Mouse (Mus musculus) G1E (cell line): ENCODE results near the gene Hephl1.

Experiments
- CTCF ChIP-seq: IDR thresholded peaks from 2 replicates; pipeline ENCODE4 v1.5.1; 2012; ENCODE audit warnings: low read depth, low read length, inconsistent platforms, mixed read lengths
- GATA1 ChIP-seq: IDR thresholded peaks from 2 replicates; pipeline ENCODE4 v1.6.1; 2012; ENCODE audit warnings: borderline replicate concordance, low read length, inconsistent platforms, mixed read lengths
- TAL1 ChIP-seq: conservative IDR thresholded peaks from 2 replicates; pipeline ENCODE4 v1.6.1; 2012; ENCODE audit warnings: low read depth, low read length, inconsistent platforms, mixed read lengths

DNA sequence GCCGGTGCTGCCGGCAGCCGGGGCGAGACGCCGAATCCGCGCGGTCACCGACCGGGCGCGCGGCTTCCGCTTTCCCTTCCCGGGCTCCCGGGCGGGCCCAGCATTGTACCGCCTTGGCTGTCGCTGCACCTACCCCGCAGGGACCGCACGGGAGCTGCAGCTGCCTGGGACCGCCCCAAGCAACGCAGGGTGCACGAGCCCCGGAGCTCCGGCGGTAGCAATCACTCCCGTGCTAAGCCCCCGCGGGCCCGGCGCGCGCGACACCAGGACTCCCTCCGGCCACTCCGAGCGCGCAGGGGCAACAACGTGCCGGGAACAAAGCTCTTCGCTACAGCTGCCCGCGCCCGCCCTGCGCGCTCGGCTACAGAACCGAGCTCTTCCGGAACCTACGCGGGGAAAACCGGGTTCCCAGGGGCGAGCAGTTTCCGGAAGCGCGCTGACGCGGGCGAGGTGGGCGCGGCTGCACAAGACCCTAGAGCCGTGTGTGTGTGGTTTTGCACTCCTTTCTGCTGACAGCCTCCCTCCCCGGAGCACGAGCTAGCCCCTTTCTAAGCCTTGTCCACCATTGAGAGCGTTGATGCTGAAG lies 66.7 kb downstream of the Hephl1 start, which contains the start of gene Panx1:
- TF ChIP-seq CTCF (no peak), TAL1 (no peak), GATA1 (no peak)
